Mouse (Mus musculus): Measurements from ENCODE around the gene Lasp1.

DNA sequence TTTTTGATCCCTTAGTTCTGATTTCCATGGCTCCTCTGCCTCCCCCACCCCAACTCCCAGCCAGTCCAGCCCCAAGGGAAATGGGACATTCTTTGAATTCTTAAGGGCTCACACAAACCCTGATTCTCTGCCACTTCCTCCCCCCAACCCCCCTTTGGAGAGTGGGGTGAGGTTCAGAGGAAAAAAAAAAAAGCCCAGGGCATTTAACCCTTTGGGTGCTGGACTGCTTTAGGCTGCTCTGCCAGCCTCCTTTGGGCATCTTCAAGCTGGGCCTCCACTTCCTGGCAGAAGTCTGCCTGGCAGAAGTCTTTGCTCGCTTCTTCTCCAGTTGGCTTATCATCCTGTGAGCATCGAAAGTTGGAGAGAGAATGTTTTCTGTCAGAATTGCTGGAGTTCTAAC lies 9.3 kb downstream of the Lasp1 start:
- TF ChIP-seq CTCF (IDR thresholded peaks at IDR 0.05; ENCODE audit: low read depth, low read length) (no peak), POLR2A (IDR thresholded peaks at IDR 0.05; ENCODE audit: borderline replicate concordance, low read depth, low read length) (no peak)

Measured in bone marrow macrophage, adult 2 months (primary cell).